Mouse (Mus musculus): Measurements from ENCODE around the gene Scin. TPM values are rescaled to one million over a fixed set of nuclear protein-coding genes. Genes with fewer than 3 reads are reported as not detected.

The Scin gene
- polyA plus RNA-seq, 1 experiment = 0.25 TPM

- no peak for DNase-seq
- no peak overlapping the region for H3K4me3 ChIP-seq (replicated peaks; ENCODE audit: insufficient read depth, low read depth, low read length)
- 91% methylated on average over 3 of the region's 3 CpGs for WGBS
Observed at GRCm38 (mm10) chr12:40023014-40023642, 110.9 kb downstream of the Scin start.

GRCm38 (mm10) chr12:40022344-40022743 is 111.7 kb downstream of the Scin start:
- WGBS = 69% methylated on average over 3 of the region's 3 CpGs
- TF ChIP-seq CTCF (IDR thresholded peaks at IDR 0.05; ENCODE audit: borderline replicate concordance, insufficient read depth, low read depth, low read length) (no peak), POLR2A (IDR thresholded peaks at IDR 0.05; ENCODE audit: borderline replicate concordance, insufficient read depth, low read length) (no peak)
- Histone ChIP-seq H3K4me1 (ENCODE audit: control insufficient read depth, insufficient read depth, low read length) (no peaks in the 10 kb centered on the region), H3K4me3 (replicated peaks; ENCODE audit: insufficient read depth, low read depth, low read length) (no peak overlapping the region), H3K27me3 (ENCODE audit: control insufficient read depth, insufficient read depth, low read length) (no peaks in the 10 kb centered on the region), H3K27ac (ENCODE audit: insufficient read depth, low read length) (no peak overlapping the region)
- no peak for DNase-seq

More at GRCm38 (mm10) chr12:40023014-40023642, 110.9 kb downstream of the Scin start:
- Histone ChIP-seq H3K4me1 (ENCODE audit: control insufficient read depth, insufficient read depth, low read length) (no peaks in the 10 kb centered on the region), H3K27ac (ENCODE audit: insufficient read depth, low read length) (no peak overlapping the region), H3K27me3 (ENCODE audit: control insufficient read depth, insufficient read depth, low read length) (no peaks in the 10 kb centered on the region)
- no peak for TF ChIP-seq CTCF (IDR thresholded peaks at IDR 0.05; ENCODE audit: borderline replicate concordance, insufficient read depth, low read depth, low read length)
- no peak for TF ChIP-seq POLR2A (IDR thresholded peaks at IDR 0.05; ENCODE audit: borderline replicate concordance, insufficient read depth, low read length)

- DNase-seq = no peak
- H3K4me3 ChIP-seq (replicated peaks; ENCODE audit: insufficient read depth, low read depth, low read length) = no peak overlapping the region
- H3K27me3 ChIP-seq (ENCODE audit: control insufficient read depth, insufficient read depth, low read length) = no peaks in the 10 kb centered on the region
- no peaks in the 10 kb centered on the region for H3K4me1 ChIP-seq (ENCODE audit: control insufficient read depth, insufficient read depth, low read length)
- H3K27ac ChIP-seq (ENCODE audit: insufficient read depth, low read length) = no peak overlapping the region
- 82% methylated on average over 6 of the region's 6 CpGs for WGBS
- TF ChIP-seq CTCF (IDR thresholded peaks at IDR 0.05; ENCODE audit: borderline replicate concordance, insufficient read depth, low read depth, low read length) (no peak), POLR2A (IDR thresholded peaks at IDR 0.05; ENCODE audit: borderline replicate concordance, insufficient read depth, low read length) (no peak)
Observed at GRCm38 (mm10) chr12:40017955-40018505, 116.0 kb downstream of the Scin start.

GRCm38 (mm10) chr12:40016648-40017460 is 117.2 kb downstream of the Scin start:
- Histone ChIP-seq H3K4me1 (ENCODE audit: control insufficient read depth, insufficient read depth, low read length) (no peaks in the 10 kb centered on the region), H3K27me3 (ENCODE audit: control insufficient read depth, insufficient read depth, low read length) (no peaks in the 10 kb centered on the region), H3K4me3 (replicated peaks; ENCODE audit: insufficient read depth, low read depth, low read length) (peak overlapping the region; percentile 51), H3K27ac (ENCODE audit: insufficient read depth, low read length) (no peak overlapping the region)
- WGBS = 19% methylated on average over 19 of the region's 19 CpGs
- DNase-seq = peak in 1 of 2 experiments; percentile 9
- no peak for TF ChIP-seq CTCF (IDR thresholded peaks at IDR 0.05; ENCODE audit: borderline replicate concordance, insufficient read depth, low read depth, low read length)
- TF ChIP-seq POLR2A (IDR thresholded peaks at IDR 0.05; ENCODE audit: borderline replicate concordance, insufficient read depth, low read length) = no peak

- no peak overlapping the region for H3K4me3 ChIP-seq (replicated peaks; ENCODE audit: insufficient read depth, low read depth, low read length)
- 60% methylated on average over 9 of the region's 9 CpGs for WGBS
- no peak overlapping the region for H3K27ac ChIP-seq (ENCODE audit: insufficient read depth, low read length)
- DNase-seq = no peak
- no peaks in the 10 kb centered on the region for H3K4me1 ChIP-seq (ENCODE audit: control insufficient read depth, insufficient read depth, low read length)
- H3K27me3 ChIP-seq (ENCODE audit: control insufficient read depth, insufficient read depth, low read length) = no peaks in the 10 kb centered on the region
- no peak for TF ChIP-seq CTCF (IDR thresholded peaks at IDR 0.05; ENCODE audit: borderline replicate concordance, insufficient read depth, low read depth, low read length)
- TF ChIP-seq POLR2A (IDR thresholded peaks at IDR 0.05; ENCODE audit: borderline replicate concordance, insufficient read depth, low read length) = no peak
Observed at GRCm38 (mm10) chr12:40016068-40016467, 118.0 kb downstream of the Scin start.

GRCm38 (mm10) chr12:40009866-40010265 is 124.2 kb downstream of the Scin start:
- TF ChIP-seq POLR2A (IDR thresholded peaks at IDR 0.05; ENCODE audit: borderline replicate concordance, insufficient read depth, low read length) (no peak), CTCF (IDR thresholded peaks at IDR 0.05; ENCODE audit: borderline replicate concordance, insufficient read depth, low read depth, low read length) (no peak)
- 50% methylated on average over 2 of the region's 2 CpGs for WGBS
- H3K4me1 ChIP-seq (ENCODE audit: control insufficient read depth, insufficient read depth, low read length) = no peaks in the 10 kb centered on the region
- H3K27ac ChIP-seq (ENCODE audit: insufficient read depth, low read length) = no peak overlapping the region
- no peak for DNase-seq
- no peaks in the 10 kb centered on the region for H3K27me3 ChIP-seq (ENCODE audit: control insufficient read depth, insufficient read depth, low read length)
- no peak overlapping the region for H3K4me3 ChIP-seq (replicated peaks; ENCODE audit: insufficient read depth, low read depth, low read length)

Other genes with a start within 250 kb of the Scin start
- gene Arl4a, start 96.2 kb downstream of the Scin start, polyA plus RNA-seq (2012; rRNA removed) = 24.0 and 25.4 TPM in 2 replicates
- 2.0 and 2.4 TPM in 2 replicates for gene Lsmem1, start 65.3 kb upstream of the Scin start, polyA plus RNA-seq (2012; rRNA removed)
- gene Ifrd1, start 114.3 kb upstream of the Scin start, polyA plus RNA-seq (2012; rRNA removed) = 52.4 and 59.0 TPM in 2 replicates

Measured in cerebellum, adult 2 months (tissue).